Comparison of ENCODE assay signal across 30 mouse cellular contexts in the genomic region with DNA sequence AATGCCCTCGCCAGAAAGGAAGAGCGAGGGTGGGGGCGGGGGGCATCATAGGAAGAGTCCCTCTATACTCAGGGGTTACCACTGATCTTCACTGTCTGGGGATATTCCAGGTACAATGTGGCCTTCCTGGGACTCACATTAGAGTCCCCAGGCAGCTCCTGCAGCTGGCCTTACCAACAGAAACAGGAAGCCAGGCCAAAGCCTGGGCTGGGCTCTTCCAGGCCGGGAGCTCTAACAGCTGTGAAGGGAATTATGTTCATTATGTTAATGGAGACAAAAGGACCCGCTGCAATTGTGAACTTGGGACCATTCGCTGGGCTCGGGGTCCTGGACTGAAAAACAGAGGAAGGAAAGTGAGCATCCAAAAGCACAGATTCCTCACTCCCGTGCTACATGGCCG.
DNase-seq lines count a peak whose midpoint lies in the region; ATAC-seq and TF ChIP-seq lines count a peak whose summit lies in the region.
"Had no signal": no experiment of that assay in that cellular context is flagged by ENCODE, and none has a peak within 500 bp of the region (broad histone marks: within the 10 kb centered on the region; RNA-seq: fewer than 3 reads in every experiment).

No protein-coding gene starts in this region.

- no peak for TF ChIP-seq POLR2A in brain, embryonic 14.5 days (IDR thresholded peaks at IDR 0.05; ENCODE audit: borderline replicate concordance, extremely low read depth, insufficient read depth, insufficient read length, poor library complexity, severe bottlenecking)

- no peak for DNase-seq in gastrocnemius, adult 2 months
- no peak for DNase-seq in gastrocnemius, adult 8-10 months (ENCODE audit: low spot score in 2 of 2)
- no peak for DNase-seq in hindbrain, postnatal 0 days (ENCODE audit: low spot score)
- DNase-seq in brain, embryonic 14.5 days (ENCODE audit: low read depth) = peak; percentile 45
- DNase-seq in mesoderm, embryonic 11.5 days (ENCODE audit: low read depth, low spot score) = peak; percentile 37
- no peak for DNase-seq in layer of hippocampus, postnatal 10 days (ENCODE audit: low spot score in 2 of 2)
- DNase-seq: adrenal gland, adult 8-10 months; cerebellum, adult 11-12 months; cerebellum, adult 9-11 months; embryo, embryonic 11 days; gastrocnemius, postnatal 10 days; heart, postnatal 4 days; kidney, adult 18-20 months; kidney, postnatal 36 days; left cerebral cortex, postnatal 4 days; liver, postnatal 0 days; lung, postnatal 36 days; right cerebral cortex, adult 18-20 months; thymus, adult 2 months; thymus, postnatal 4 days had no signal

- ATAC-seq in hindbrain, embryonic 13.5 days (ENCODE audit: low FRiP score) = no peak
- ATAC-seq in hindbrain, postnatal 0 days = no peak
- ATAC-seq: forebrain, embryonic 15.5 days; liver, embryonic 12.5 days; liver, postnatal 0 days; midbrain, embryonic 16.5 days had no signal

- intact Hi-C loops in gastrocnemius, adult 2 months (cut with DNase I) = loop anchor here (10.0 kb wide), 1 partner anchor 93 kb away; no protein-coding TSS in a partner anchor

- no peak overlapping the region for H3K9ac ChIP-seq in hindbrain, embryonic 13.5 days
- H3K9ac ChIP-seq in hindbrain, postnatal 0 days (replicated peaks; ENCODE audit: low read length) = no peak overlapping the region
- H3K9ac ChIP-seq: embryonic facial prominence, embryonic 12.5 days; forebrain, embryonic 15.5 days; kidney, embryonic 15.5 days; liver, embryonic 12.5 days; liver, postnatal 0 days; neural tube, embryonic 12.5 days had no signal

- 57% methylated on average over 9 of the region's 9 CpGs for WGBS in hindbrain, embryonic 13.5 days
- 57% methylated on average over 9 of the region's 9 CpGs for WGBS in hindbrain, postnatal 0 days

- H3K27ac ChIP-seq in gastrocnemius, adult 2 months = peak overlapping the region; percentile 57; the same call in 1 of the 2 replicates
- peak overlapping the region; percentile 48 for H3K27ac ChIP-seq in hindbrain, embryonic 13.5 days
- no peak overlapping the region for H3K27ac ChIP-seq in hindbrain, postnatal 0 days
- H3K27ac ChIP-seq: embryonic facial prominence, embryonic 12.5 days; forebrain, embryonic 15.5 days; layer of hippocampus, adult 2 months; liver, embryonic 12.5 days; neural tube, embryonic 12.5 days had no signal

- H3K4me1 ChIP-seq in hindbrain, embryonic 13.5 days (replicated peaks) = peaks cover 24% of the 10 kb centered on the region
- peaks cover 5% of the 10 kb centered on the region; the same call in 1 of the 2 replicates for H3K4me1 ChIP-seq in hindbrain, postnatal 0 days (ENCODE audit: insufficient read depth, low read length)
- H3K4me1 ChIP-seq: embryonic facial prominence, embryonic 12.5 days; liver, embryonic 12.5 days had no signal

- H3K9me3 ChIP-seq in hindbrain, embryonic 13.5 days = no peaks in the 10 kb centered on the region
- H3K9me3 ChIP-seq in hindbrain, postnatal 0 days (ENCODE audit: low read length) = no peaks in the 10 kb centered on the region
- H3K9me3 ChIP-seq: embryonic facial prominence, embryonic 12.5 days; forebrain, embryonic 15.5 days; kidney, embryonic 15.5 days; liver, embryonic 12.5 days; neural tube, embryonic 12.5 days had no signal

- no peak overlapping the region for H3K4me3 ChIP-seq in gastrocnemius, adult 2 months
- no peak overlapping the region for H3K4me3 ChIP-seq in hindbrain, embryonic 13.5 days
- H3K4me3 ChIP-seq in hindbrain, postnatal 0 days (ENCODE audit: low read length) = no peak overlapping the region
- H3K4me3 ChIP-seq: embryonic facial prominence, embryonic 12.5 days; forebrain, embryonic 15.5 days; kidney, embryonic 15.5 days; layer of hippocampus, adult 2 months; liver, embryonic 12.5 days; neural tube, embryonic 12.5 days had no signal

- H3K27me3 ChIP-seq in hindbrain, embryonic 13.5 days = no peaks in the 10 kb centered on the region
- H3K27me3 ChIP-seq in hindbrain, postnatal 0 days (ENCODE audit: insufficient read depth, low read length) = no peaks in the 10 kb centered on the region
- H3K27me3 ChIP-seq: embryonic facial prominence, embryonic 12.5 days; forebrain, embryonic 15.5 days; kidney, embryonic 15.5 days; liver, embryonic 12.5 days; neural tube, embryonic 12.5 days had no signal

- no peaks in the 10 kb centered on the region for H3K36me3 ChIP-seq in hindbrain, embryonic 13.5 days
- no peaks in the 10 kb centered on the region for H3K36me3 ChIP-seq in hindbrain, postnatal 0 days (ENCODE audit: insufficient read depth, low read length)
- H3K36me3 ChIP-seq: embryonic facial prominence, embryonic 12.5 days; forebrain, embryonic 15.5 days; G1E; kidney, embryonic 15.5 days; liver, embryonic 12.5 days; neural tube, embryonic 12.5 days had no signal

- no peak for TF ChIP-seq CTCF in gastrocnemius, adult 2 months (IDR thresholded peaks at IDR 0.05)
- no peak for TF ChIP-seq CTCF in hindbrain, postnatal 0 days (IDR thresholded peaks at IDR 0.05; ENCODE audit: low read depth)
- TF ChIP-seq CTCF in brain, embryonic 14.5 days (IDR thresholded peaks at IDR 0.05; ENCODE audit: borderline replicate concordance, extremely low read depth, insufficient read depth, insufficient read length) = no peak

- H3K4me2 ChIP-seq in hindbrain, embryonic 13.5 days = no peak overlapping the region
- H3K4me2 ChIP-seq in hindbrain, postnatal 0 days (ENCODE audit: low read depth, low read length) = no peak overlapping the region
- H3K4me2 ChIP-seq: embryonic facial prominence, embryonic 12.5 days; forebrain, embryonic 15.5 days; heart, embryonic 11.5 days; kidney, embryonic 15.5 days; liver, embryonic 12.5 days; neural tube, embryonic 12.5 days had no signal

Comparison
In these comparisons a context has a peak if more than half of its experiments do, and no peak if none do; other contexts are left out.
1. DNase-seq: peak in brain, embryonic 14.5 days (single experiment) and mesoderm, embryonic 11.5 days (single experiment); none in gastrocnemius, adult 2 months (single experiment), gastrocnemius, adult 8-10 months (0 of 2), hindbrain, postnatal 0 days (single experiment) and layer of hippocampus, postnatal 10 days (0 of 2).